Mouse (Mus musculus) T-cell, adult 2 months (primary cell): ENCODE results near the gene Gm5136.

ENCODE experiments used
- DNase-seq: peaks from one replicate; pipeline ENCODE4 v3.0.0; 2022; ENCODE audit warnings: low spot score

Gm5136 gene

GRCm38 (mm10) chr10:108699946-108700345 lies at the start of gene Gm5136:
Gm5136 (minus strand) TSS chr10:108700160.
- DNase-seq, result no peak

GRCm38 (mm10) chr10:108743759-108744158 lies 43.8 kb upstream of the Gm5136 start:
- DNase-seq, result no peak

- no peak for DNase-seq
Measured at GRCm38 (mm10) chr10:108733982-108734381, 34.0 kb upstream of the Gm5136 start.

DNA sequence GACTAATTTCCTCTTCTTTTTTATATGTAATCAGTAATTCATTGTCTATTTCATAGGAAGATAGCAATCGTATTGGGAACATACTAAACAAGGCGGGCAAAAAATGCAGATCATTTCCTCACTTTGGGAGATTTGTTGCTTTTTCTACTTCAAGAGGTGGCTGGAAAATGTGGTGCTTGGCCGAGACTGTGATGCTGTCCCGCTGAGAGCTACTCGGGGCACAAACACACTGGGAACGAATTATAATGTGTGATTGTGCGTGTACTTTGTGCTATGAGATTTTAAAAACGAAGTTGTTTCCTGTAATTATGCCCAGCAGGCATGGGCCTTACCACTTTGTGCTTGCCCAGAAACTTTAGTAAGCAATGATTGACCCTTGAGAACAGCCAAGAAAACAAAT lies 29.0 kb upstream of the Gm5136 start:
- no peak for DNase-seq

DNA sequence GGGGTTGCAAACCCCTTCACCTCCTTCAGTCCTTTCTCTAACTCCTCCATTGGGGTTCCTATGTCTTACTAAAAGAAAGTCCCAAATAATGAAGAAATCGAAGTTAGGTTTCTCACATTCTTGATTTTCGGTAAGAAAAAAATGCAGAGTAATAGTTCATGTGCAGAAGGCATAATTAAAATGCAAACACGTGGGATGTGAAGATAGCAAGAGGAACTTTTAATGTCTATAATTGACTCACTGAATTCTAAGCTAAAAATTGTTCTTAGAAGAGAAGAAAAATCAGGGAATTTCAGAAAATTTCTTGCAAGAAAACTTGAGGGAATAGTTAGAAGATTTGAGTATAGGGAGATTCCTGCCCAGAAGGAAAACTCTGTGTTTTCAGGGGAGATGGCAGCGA lies 26.4 kb upstream of the Gm5136 start:
- DNase-seq, result no peak

- DNase-seq, result no peak
Measured at GRCm38 (mm10) chr10:108724878-108725277, 24.9 kb upstream of the Gm5136 start.

DNA sequence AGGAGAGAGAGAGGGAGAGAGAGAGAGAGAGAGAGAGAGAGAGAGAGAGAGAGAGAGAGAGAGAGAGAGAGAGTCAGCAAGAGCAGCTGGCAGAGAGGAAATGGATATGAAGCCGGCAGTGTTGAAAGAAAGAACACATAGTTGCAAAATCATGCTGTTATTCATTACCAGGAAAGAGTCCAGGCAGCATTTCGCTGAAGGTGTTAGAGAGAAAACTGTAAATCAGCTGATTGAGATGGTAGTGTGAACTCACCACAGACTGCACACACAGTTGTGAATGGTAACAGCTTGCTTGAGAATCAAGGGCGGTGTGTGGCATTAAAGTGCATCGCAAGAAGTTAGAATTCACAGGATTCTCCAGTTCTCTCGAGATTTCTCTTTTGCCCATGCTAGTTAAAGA lies 10.6 kb upstream of the Gm5136 start:
- no peak for DNase-seq

GRCm38 (mm10) chr10:108705658-108706057 lies 5.7 kb upstream of the Gm5136 start:
- no peak for DNase-seq

GRCm38 (mm10) chr10:108701361-108702128 lies 1.6 kb upstream of the Gm5136 start:
- DNase-seq, result no peak

GRCm38 (mm10) chr10:108697062-108697461 lies 2.9 kb downstream of the Gm5136 start:
- no peak for DNase-seq

GRCm38 (mm10) chr10:108690954-108691353 lies 9.0 kb downstream of the Gm5136 start:
- DNase-seq, result no peak

DNA sequence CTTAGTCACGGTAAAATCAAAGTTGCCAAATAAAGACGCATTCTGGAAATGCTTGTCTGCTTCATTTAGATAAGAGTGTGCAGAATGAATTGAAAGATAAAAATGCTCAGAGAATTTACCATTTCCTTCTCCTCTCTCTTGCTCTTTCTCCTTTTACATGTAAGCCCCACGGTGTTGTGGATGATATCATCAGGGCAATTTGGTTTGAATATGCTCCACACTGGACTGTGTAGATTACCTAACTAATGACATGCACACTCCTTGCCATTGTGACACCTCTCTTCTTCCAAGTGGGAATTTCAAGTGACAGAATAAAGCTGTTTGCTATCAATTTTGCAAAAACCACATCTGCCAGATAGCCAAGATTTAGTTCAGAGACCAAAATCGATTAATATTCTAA lies 13.3 kb downstream of the Gm5136 start:
- DNase-seq, result no peak

- no peak for DNase-seq
Measured at GRCm38 (mm10) chr10:108679675-108680390, 20.1 kb downstream of the Gm5136 start.

GRCm38 (mm10) chr10:108677053-108677452 lies 22.9 kb downstream of the Gm5136 start:
- no peak for DNase-seq

DNA sequence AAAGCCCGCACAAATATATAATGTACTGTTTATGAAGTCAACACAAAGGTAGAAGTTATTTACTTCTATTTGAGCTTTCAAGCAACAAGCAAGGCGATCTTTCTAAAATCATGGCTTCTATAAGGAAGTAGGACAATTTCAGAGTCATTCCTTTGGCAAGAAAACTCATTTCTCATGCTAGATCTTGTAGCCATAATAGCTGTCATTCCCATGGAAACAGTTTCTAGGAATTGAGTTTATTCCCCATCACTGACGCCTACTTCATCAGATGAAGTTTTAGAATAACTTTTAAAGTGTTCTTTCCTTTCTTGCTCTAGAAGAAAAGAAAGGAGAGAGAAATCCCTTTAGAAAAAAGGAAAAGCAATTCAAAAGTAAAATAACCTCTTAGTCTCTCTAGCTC lies 31.0 kb downstream of the Gm5136 start:
- DNase-seq, result no peak

GRCm38 (mm10) chr10:108660295-108660694 lies 39.7 kb downstream of the Gm5136 start:
- no peak for DNase-seq

DNA sequence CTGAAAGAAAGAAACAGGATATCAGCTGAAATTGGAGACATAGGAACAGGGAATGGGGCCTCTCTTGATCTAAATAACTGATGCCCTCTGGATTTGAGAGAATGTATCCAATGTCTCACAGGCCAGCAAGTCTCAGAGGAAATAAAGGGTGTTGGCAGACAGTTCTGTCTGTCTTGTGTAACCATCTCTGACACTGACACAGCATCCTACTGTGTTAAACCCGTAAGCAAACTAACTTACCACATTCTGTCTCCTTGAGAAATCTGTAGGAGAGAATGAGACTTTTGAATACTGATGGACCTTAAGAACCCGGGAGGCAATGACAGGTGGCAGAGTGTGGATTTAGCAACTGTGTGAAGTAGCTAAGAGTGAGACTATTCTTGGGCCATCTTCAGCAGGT lies 41.7 kb downstream of the Gm5136 start:
- DNase-seq, result no peak

DNA sequence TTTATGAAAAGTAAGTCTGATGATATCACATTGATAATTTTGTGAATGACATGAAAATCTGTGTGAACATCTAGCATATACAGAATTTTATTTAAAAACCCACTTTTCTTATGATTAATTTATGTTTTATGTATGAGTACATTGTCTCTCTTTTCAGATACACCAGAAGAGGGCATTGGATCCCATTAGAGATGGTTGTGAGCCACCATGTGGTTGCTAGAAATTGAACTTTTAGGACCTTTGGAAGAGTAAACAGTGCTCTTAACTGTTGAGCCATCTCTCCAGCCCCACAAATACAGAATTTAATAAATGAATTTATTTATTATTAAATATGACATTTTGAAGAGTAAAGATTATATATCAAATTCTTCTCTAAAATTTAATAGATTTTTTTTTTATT lies 42.3 kb downstream of the Gm5136 start:
- DNase-seq, result no peak

DNA sequence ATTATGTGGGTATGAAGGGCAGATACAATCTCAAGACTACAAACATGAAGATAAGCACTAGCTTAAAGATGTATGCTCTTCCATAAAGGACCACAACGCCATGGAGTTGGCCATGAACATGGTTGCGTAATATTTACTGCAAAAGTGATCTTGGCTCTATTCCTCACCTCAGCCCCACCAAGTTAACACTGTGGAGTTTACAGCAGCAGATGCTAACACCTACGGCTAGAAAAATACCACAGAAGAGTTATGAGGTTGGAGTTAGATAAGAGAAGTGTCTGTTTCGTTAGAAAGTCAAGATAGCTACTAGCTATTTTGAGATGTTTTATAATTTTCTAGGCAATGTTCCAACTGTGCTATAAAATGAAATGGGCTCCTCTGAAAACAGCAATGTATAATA lies 43.1 kb downstream of the Gm5136 start:
- no peak for DNase-seq

- no peak for DNase-seq
Measured at GRCm38 (mm10) chr10:108655074-108655473, 44.9 kb downstream of the Gm5136 start.

- no peak for DNase-seq
Measured at GRCm38 (mm10) chr10:108652831-108653230, 47.1 kb downstream of the Gm5136 start.

DNA sequence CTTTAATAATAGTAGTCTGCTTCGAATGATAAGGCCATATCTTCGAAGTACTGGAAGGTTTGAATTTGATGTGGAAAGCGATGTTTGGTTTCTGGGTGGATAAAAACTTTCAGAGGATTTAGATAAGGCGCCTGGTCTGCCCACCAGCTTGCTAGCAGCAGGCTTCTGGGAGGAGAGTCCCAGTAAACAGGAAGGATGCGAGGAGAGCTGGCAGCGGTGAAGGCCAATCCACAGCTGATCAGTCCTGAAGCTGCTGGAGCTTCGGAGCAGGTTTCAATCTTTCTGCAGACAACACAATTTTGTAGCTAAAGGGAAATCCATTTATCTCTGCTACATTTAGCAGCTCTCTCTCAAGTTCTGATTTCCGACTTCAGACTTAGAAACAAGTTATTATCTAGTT lies 47.9 kb downstream of the Gm5136 start:
- no peak for DNase-seq

GRCm38 (mm10) chr10:108649174-108649573 lies 50.8 kb downstream of the Gm5136 start:
- no peak for DNase-seq
